Mouse (Mus musculus): ENCODE results near the gene Gpnmb.

GRCm38 (mm10) chr6:49097596-49098110, 61.3 kb downstream of the Gpnmb start:
- TF ChIP-seq CTCF (conservative IDR thresholded peaks at IDR 0.05; ENCODE audit: low read length) (no peak), NANOG (IDR thresholded peaks at IDR 0.05; ENCODE audit: borderline replicate concordance, low read length) (no peak)
